Mouse (Mus musculus): ENCODE results near the gene Aqp3.

- TF ChIP-seq CTCF (IDR thresholded peaks at IDR 0.05; ENCODE audit: low read depth) (no peak), EP300 (IDR thresholded peaks at IDR 0.05; ENCODE audit: low read depth) (no peak)
These were observed 44.6 kb upstream of the Aqp3 start for GRCm38 (mm10) chr4:41142601-41143000.

Measured in liver, postnatal 0 days (tissue).